Mouse (Mus musculus): Measurements from ENCODE around the gene Slc9a5.

The Slc9a5 gene

DNA sequence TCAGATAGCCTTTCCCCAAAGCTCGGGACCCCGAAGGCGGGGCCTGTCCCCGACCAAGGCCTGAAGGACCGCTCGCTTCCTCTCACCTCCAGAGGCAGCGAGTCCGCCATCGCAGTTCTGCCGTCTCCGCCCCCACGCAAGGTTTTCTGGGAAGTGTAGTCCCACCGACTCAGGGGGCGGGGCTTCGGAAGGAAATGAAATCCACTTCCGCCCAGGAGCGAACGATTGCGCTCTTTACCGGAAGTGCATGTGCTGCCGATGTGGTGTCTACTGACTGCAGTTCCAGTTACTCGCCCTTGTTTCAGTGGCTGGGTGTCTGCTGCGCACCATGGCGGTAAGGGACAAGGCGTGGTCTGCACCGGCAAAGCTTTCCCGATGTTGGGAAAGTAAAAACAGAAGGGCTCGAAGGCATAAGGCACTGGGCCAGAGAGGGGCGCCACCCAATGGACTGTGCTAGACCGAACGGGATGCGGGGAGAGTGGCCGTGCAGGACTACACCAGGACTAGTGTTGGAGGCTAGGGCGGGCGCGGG, 22.4 kb upstream of the Slc9a5 start, which contains the start of the genes Lrrc29 and Tmem208:
TSS of gene Lrrc29 (minus strand) at position 138 of the 532 bp plus-strand sequence.
TSS of gene Tmem208 (plus strand) at position 214 of the 532 bp plus-strand sequence.
- peak; percentile 97 for DNase-seq (ENCODE audit: low spot score)

DNA sequence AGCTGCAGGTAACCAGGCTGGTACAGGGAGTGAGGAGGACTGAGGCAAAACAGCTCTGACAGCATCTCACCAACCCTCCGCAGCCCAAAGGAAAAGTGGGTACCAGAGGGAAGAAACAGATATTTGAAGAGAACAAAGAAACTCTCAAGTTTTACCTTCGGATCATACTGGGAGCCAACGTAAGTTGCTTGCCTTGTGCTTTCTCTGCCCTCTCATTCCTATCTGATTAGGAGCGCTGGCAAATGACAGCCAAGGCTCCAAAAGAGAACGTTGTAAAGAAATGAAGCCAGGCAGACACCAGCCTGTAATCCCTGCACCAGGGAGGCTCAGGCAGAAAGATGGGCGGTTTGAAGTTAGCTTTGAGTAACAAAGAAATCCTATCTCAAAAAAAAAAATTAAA, 21.7 kb upstream of the Slc9a5 start:
- no peak for DNase-seq (ENCODE audit: low spot score)

DNA sequence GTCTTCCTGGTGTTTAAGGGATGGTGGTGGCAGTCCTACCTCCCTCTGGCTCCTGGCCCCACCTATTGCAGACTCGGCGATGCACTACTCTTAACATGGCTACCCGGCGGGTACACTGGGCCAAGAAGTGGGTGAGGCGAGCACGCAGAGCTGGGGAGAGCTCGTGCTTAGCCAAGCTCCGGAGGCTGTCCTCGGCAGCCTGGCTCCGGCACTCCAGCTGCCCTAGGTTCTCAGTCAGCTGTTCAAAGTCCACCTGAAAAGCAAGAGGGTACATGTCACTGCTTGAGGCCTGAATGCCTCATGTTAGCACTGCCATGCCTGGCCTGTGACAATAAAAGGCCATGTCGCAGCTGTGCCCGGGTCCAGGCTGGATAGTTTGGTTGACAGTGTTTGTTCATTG, 18.3 kb upstream of the Slc9a5 start:
- DNase-seq (ENCODE audit: low spot score), result no peak

DNA sequence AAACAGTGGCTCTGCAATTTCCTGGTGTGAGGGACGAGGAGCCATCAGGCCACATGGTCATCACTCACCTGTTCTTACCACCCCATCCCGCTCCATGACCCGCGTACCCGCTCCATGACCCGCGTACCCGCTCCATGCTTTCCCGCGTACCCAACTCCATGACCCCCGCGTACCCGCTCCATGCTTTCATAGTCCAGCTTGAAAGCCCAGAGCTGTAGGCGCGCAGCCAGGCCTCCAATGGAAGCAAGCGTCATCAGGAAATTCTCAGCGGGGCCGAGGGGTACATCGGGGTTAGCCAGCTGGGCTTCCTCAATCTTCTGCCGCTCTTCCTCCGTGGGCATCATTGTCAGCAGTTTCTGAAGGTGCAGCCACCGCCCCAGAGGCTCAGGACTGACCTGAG, 17.2 kb upstream of the Slc9a5 start:
- DNase-seq (ENCODE audit: low spot score), result no peak

DNA sequence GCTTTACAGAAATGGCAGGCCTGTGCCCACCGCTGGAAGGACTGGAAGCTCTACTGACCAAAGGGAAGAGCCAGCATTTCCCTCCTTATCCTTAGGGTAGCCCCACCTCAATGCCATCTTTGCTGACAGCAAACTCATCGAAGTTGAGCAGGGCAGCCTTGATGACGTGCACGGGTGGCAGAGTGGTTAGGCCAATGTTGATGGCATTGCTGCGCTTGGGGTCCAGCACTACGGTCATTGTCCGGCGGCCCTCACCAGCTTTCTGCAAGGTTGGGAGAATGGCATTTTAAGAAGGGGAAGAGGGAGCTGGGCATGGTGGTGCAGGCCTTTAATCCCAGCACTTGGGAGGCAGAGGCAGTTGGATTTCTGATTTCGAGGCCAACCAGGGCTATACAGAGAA, 16.7 kb upstream of the Slc9a5 start:
- DNase-seq (ENCODE audit: low spot score), result no peak

DNA sequence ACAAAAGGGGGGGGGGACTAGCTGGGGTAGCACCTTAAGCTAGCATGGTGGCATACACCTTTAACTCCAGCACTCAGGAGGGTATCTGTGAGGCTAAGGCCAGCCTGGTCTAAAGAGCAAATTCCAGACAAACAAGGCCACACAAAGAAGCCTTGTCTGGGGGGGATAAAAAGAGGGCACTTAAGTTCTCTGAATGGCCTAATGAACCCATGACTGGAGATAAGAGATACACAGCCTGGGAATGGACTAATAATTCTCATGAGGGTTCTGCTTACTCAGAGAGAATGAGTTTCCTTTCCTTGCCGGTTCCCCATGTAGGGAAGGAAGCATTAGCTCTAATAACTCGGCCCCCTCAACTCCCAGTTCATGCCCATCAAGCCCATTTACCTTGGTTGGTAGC, 16.1 kb upstream of the Slc9a5 start:
- DNase-seq (ENCODE audit: low spot score), result no peak

DNA sequence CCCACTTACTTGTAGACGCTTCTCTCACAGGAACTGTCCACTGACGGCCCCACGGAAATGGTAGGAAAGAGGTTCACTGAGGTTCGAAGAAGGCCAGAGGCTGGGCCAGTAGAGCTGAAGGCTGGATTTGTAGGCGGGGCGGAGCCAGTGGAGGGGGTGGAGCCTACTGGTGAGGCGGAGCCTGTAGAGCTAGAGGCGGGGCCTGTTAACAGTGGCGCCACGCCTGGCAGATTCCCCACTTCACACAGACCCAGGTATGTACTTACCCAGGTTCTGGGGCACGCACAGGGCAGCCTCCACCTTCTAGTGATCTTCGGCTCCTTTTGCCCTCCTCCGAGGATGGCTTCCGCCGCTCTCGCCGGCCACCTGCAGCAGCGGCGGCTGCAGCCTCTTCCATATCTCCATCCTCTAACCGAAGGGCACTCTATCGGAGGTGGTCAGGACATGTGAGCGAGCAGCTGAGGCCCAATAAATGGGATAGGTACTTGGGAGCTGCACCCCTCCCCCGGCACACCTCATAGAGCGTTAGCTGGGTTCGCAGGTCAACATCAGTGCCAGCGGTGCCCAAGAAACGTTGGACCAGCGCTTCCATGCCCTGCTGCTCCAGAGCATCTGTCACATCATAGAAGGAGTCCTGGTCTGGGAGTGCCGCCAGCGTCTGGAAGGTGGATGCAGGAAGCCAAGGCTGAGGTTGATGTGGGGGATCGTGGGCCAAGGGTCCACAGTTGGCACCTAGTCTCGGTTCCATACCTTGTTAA, 12.1 kb upstream of the Slc9a5 start:
- no peak for DNase-seq (ENCODE audit: low spot score)

DNA sequence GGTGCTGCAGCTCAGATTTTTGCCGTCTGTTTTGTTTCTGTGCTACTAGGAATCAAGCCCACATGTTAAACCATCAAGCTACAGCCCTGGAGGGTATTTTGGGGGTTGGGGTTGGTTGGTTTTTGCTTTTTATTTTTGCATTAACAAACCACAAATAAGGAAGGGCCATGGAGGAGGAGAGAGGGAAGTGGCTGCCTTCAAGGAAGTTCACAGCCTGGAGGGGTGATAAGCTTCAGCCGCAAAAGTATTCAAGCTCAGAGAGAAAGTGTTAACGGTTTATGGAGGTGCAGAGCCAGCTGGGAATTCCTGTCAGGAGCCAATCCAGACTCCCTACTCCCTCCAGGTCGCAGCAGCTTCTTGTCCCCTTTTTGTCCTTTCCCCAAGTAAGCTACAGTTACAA, 9.7 kb upstream of the Slc9a5 start:
- no peak for DNase-seq (ENCODE audit: low spot score)

DNA sequence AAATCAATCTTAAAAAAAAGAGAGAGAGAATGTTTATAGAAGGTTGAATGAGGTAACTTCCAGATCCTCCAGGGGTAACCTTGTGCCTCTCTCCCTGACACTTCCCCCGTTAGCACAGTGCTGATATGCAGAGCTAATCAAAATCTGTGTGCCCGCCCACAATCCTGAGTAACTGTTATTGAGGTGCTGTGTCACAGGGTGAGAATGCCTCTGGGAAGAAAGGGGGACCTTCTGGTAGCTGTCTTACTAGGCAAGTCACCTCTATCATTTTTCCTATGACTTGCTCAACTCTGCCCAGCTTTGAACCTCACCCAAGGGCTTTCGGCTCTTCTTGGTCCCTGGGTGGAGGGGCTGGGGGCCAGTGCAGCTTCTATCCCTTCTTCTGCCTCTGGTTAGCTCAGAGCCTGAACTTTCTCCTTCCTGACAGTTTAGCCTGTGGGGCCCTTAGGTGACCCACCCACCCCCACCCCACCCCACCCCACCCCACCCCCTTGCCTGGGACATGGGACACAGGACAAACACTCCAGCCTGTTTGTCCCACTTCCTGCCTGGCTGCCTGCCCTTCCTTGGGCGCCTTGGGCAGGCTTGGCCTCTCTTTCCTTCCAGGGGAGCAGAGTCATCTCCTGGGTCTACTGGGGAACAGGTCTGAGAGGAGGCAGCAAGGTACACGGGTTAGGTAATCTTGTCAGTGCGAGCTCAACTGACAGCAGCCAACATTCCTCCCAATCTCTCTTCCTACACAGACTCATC, 8.6 kb upstream of the Slc9a5 start:
- no peak for DNase-seq (ENCODE audit: low spot score)

DNA sequence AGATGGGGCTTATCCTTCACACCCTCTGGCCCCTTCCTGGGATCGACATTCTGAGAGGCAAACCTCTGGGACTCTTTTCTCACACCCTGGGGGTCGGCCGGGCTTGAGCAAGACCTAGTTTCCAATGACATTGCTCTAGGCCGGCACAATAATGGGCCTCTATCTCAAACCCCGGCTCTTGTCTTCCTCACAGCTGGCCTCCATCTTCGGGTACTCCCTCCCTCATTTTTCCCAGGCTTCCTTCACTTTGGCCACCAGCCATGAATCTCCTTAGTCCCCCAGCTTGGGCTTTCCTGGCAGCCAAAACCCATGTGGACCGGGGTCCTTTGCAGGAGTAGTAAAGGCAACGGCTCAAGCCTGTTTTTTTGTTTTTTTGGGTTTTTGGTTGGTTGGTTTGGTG, 7.2 kb upstream of the Slc9a5 start:
- no peak for DNase-seq (ENCODE audit: low spot score)

DNA sequence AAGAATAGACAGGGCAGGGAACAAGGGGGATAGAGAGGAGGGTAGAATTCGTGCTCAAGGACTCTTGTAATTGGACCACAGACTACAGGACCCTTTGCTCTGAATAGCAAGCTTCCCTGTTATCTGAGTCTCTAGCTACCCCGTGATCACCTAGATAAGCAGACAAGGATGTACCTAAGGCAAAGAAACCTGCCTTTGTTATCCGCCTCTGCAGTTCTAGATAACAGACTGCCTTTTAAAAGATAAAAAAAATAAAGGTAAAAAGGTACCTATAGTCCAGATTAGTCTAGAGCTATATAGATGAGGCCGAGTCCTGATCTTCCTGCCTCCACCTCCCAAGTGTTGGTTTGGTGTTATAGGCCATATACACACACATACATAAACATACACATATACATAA, 5.9 kb upstream of the Slc9a5 start:
- no peak for DNase-seq (ENCODE audit: low spot score)

DNA sequence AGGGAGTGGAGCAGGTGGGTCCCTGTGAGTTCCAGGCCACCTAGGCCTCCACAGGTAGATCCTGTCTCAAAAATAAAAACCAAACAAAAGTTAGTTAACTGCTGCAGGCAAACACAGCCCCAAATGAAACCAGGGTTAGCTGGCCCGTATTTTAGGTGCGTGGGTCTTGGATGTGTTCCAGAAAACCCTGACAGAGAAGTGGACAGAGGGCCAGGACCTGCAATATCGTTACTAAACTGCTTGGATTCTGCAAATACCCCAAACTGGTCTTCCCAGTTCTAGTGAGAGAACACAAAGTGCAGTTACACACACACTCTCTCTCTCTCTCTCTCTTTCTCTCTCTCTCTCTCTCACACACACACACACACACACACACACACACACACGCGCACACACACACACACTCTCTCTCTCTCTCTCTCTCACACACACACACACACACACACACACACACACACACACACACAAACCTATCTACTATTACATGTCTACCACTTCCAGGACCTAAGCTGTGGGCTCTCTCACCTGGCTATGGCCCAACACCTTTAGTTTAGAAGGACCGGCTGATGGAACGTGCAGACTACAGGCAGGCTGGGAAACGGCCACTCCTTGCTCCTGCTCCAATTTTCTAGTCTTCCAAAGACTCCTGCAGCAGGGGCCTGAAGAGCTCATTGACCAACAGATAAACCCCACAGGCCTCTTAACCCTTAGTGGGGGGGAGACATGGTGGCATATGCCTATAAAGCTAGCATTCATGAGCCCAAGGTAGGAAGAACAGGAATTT, 4.7 kb upstream of the Slc9a5 start:
- DNase-seq (ENCODE audit: low spot score), result no peak

DNA sequence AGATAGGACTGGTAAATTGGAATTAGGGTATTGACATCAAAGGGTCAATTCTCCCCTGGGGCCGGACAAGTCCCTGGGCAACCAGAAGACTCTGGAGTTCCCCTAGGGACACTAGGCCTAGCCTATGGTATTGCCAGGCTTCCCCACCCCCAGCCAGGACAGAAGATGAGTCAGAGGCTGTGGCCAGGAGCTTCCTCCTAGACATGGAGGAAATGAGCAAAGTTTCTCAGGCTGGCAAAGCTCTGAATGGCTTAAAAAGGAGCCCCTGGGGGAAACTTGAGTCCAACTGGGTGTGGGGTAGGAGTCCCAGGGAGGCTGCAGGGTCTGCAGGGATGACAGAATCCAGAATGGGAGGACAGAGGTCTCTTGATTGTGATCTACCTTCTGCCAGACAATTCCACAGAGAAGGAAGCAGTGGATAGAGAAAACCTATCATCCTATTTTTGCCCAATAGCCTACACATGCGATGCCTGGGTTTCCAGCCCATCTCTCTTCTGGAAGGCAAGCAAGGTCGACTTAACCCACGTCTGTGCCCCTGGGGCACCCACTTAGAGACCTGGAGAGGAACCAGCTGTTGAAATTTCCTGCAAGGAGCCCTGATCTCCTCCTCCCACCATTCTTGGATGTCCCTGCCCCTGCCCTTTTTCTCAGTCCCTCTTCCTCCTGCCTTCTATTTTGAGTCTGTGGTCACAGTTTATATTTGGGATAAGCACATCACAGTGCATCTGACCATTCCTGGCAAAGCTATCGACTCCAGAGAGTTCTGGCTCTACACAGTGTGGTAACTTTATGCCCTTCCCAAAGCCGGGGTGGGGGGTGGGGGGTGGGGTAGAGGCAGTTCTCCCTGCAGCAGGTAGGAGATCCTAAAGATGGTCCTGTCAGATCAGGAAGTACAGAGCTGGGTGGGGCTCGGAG, 3.3 kb upstream of the Slc9a5 start:
- no peak for DNase-seq (ENCODE audit: low spot score)

DNA sequence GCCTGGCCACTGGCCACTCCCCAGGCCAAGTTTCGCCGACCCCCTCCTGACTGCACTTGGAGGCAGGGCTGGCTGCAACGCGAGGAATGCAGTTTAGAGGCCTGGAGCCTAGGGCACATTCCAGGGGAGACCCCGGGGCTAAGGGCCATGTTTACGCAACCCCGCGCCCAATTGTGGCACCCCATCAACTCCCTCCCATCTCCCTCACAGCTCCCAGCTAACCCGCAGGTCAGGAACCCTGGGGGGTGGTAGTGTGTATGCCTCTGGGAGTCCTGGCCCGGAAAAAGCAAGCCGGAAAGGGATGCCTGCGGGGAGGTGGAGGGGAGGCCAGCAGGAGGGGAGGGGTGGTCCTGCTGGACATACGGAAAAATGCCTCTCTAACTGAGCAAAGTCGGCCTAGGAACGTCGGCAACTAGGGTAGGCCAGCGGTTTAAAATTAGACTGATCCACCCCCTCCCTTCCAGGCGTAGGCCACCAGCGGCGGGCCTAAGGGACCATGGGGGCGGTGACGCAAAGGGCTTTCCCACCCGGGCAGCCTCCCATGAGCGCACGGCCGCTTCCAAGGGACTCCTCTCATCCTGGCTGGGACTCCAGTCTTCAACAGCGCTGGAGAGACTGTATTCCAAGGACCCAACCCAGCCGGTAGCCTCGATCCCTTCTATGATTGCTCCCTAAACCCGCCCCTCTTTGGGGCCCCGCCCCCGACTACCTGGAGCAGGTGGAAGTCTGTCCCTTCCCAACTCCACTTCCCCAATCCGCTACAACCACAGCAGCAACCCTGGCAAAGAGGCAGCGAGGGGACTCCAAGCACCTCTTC, 1.8 kb upstream of the Slc9a5 start:
- DNase-seq (ENCODE audit: low spot score), result no peak

DNA sequence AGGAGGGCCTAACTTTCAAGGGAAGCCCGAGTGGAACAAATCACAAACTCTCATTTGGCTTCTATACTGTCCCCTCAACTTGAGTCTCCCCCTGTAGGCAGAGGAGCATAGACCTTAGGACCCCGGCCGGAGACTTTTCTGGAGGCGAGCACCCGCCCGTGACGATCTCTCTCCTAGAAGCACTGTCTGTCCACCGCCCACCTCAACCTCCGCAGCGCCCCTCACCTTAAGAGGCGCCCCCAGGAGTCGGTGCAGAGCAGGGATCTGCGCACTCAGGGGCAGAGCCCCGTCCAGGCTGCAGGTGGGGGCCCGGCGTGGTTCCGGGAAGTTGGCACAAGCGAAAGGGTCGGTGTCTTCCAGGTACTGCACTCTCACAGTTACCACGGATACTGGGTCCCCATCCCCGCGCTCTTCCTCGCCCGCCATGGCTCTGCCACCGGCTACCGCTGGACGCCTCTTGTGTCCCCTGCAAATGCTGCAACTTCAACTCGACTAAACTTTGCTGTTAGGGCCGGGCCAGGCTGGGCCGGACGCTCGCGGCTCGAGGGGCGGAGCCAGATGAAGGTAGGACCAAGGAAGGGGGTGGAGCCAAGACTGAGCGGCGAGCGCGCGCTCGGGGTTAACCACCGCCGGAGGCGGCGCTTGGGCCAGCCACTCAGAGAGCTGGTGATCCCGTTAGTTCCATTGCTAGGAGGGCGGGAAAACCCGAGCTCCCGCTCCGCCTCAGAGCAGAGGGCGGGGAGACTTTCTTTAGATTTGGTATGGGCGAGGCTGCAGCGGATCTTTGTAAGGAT, 1.0 kb upstream of the Slc9a5 start, which contains the start of gene Fhod1:
TSS of gene Fhod1 (minus strand) at position 526 of the 794 bp plus-strand sequence.
- peak; percentile 82 for DNase-seq (ENCODE audit: low spot score)

DNA sequence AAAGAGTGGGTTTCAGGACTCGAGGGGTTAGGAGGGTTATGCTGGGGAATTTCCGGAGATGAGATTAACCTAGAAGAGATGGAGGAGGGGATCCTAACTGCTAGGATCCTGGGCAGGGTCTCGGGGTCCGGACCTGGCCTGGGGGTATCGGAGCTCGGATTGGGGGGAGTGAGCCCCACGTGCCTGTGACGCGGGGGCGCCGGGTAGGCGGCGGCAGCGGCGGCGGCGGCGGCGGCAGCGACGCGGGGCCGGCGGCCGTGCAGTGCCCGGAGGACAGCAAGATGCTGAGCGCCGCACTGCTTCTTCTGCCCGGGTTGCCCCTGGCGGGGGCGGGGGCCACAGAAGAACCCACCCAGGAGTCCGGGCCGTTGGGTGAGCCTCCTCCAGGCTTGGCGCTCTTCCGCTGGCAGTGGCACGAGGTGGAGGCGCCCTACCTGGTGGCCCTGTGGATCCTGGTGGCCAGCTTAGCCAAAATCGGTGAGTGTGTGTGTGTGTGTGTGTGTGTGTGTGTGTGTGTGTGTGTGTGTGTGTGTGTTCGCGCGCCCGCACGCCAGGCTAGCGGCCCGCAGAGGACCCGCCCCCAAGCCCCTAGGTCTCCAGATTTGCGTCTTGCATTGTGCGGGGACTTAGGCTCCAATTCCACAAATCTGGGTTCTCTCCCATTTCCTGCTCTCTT, 591 bp downstream of the Slc9a5 start:
- no peak for DNase-seq (ENCODE audit: low spot score)

DNA sequence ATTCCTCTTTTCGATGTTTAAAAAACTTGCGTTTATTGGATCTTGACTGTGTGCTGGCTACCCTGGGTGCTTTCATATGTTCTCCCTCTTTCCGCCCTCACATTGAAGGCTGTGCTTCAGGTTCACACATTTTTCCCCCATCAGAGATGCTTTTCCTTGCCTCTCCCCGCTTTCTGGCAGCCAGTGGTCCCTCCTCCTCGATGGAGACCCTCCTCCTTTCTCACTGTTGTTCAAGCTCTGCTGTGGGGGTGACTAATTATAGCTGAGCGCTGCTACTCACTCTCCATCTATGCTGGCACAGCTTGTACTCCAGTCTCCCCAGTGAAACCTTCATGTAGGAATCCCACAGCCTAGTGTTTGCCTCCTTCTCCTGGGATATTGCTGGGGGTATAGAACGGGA, 1.5 kb downstream of the Slc9a5 start:
- DNase-seq (ENCODE audit: low spot score), result no peak

DNA sequence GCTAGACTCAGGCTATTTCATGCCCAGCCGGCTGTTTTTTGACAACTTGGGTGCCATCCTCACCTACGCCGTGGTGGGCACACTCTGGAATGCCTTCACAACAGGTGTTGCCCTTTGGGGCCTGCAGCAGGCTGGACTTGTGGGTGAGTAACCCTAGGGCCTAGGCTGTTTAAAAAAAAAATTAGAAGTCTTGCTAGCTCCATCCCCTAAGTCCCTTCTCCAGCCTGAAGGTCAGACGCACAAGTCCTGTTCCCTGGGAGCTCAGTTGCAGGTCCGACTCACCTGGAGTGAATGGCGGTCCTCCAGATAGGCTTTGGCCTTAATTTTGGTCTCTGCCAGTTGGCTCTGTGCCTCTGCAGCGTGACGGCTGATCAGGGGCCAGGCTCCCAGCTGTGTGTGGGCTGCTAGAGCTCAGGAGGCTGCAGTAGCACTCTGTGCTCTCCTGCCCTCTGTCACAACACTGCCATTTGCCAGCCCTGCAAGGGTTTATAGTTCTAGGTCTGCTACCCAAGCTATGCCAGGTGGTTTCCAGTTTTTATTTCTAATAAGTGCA, 5.0 kb downstream of the Slc9a5 start:
- DNase-seq (ENCODE audit: low spot score), result no peak

DNA sequence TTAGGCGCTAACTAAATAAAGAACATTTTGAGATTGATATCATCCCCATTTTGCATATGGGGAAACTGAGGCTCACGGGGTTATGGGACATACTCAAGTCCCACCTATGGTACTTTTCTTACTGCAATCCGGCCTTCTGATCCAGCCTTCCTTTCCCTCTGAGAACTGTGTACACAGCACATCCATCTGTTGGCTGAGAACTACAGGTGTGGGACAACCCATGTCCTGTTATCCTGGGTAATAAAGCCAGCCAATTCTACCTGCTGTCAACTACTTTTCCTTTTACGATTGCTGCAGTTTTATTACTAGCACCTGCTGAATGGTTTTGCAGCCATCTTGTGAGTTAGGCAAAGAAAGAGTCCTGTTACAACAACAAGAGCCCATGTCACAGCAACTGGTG, 5.9 kb downstream of the Slc9a5 start:
- DNase-seq (ENCODE audit: low spot score), result no peak

Data from spleen, adult 12 weeks (tissue).